Comparison of ENCODE assay signal across 11 mouse cellular contexts in the genomic region with DNA sequence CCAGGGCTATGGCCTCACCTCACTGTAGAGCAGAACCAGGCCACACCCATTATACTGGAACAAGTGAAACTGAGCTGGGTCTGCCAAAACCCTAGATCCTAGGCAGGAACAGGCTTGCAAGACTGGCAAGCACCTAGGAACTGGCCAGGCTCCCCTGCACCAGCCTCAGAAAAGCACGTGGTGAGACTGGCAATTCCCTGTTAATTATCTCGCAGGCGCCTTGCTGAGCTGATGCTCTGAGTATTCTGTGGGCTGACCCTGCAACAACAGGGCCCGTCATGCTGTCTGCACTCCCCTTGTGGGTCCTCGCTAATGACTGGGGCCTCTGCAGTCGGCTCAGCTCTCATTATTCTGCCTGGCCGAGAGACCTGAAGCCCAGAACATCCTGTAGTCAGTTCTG. TPM values are rescaled to one million over a fixed set of nuclear protein-coding genes. Genes with fewer than 3 reads are reported as not detected.
A peak's percentile ranks its signal among the peaks of the same experiment; 100 is the strongest.
DNase-seq lines count a peak whose midpoint lies in the region; ATAC-seq and TF ChIP-seq lines count a peak whose summit lies in the region.
"Had no signal": no experiment of that assay in that cellular context is flagged by ENCODE, and none has a peak within 500 bp of the region (broad histone marks: within the 10 kb centered on the region; RNA-seq: fewer than 3 reads in every experiment).

No protein-coding gene starts in this region.

- peak overlapping the region; percentile 46; the same call in 1 of the 2 replicates for H3K9ac ChIP-seq in hindbrain, embryonic 13.5 days
- no peak overlapping the region for H3K9ac ChIP-seq in hindbrain, embryonic 11.5 days (ENCODE audit: low read depth, low read length)
- H3K9ac ChIP-seq: lung, embryonic 14.5 days had no signal

- WGBS in hindbrain, embryonic 13.5 days = 20% methylated on average over 7 of the region's 7 CpGs
- WGBS in hindbrain, embryonic 11.5 days = 48% methylated on average over 7 of the region's 7 CpGs
- WGBS in forebrain, embryonic 10.5 days = 53% methylated on average over 7 of the region's 7 CpGs

- peaks cover 87% of the 10 kb centered on the region for H3K4me1 ChIP-seq in hindbrain, embryonic 13.5 days (replicated peaks)
- H3K4me1 ChIP-seq in hindbrain, embryonic 11.5 days (replicated peaks; ENCODE audit: control insufficient read depth, insufficient read depth, low read length) = peaks cover 3% of the 10 kb centered on the region; the same call in 1 of the 2 replicates
- H3K4me1 ChIP-seq in forebrain, embryonic 10.5 days = peaks cover 54% of the 10 kb centered on the region

- H3K36me3 ChIP-seq in hindbrain, embryonic 13.5 days = peaks cover 53% of the 10 kb centered on the region
- H3K36me3 ChIP-seq in hindbrain, embryonic 11.5 days (ENCODE audit: control insufficient read depth, insufficient read depth, low read length) = peaks cover 16% of the 10 kb centered on the region
- H3K36me3 ChIP-seq in forebrain, embryonic 10.5 days (replicated peaks) = peaks cover 84% of the 10 kb centered on the region
- H3K36me3 ChIP-seq: G1E had no signal

- peak; percentile 43; the same call in 1 of the 2 replicates for ATAC-seq in hindbrain, embryonic 13.5 days (ENCODE audit: low FRiP score)
- ATAC-seq in hindbrain, embryonic 11.5 days (ENCODE audit: low FRiP score) = no peak

- H3K4me2 ChIP-seq in hindbrain, embryonic 13.5 days = no peak overlapping the region
- no peak overlapping the region for H3K4me2 ChIP-seq in hindbrain, embryonic 11.5 days (replicated peaks; ENCODE audit: low read depth, low read length)
- H3K4me2 ChIP-seq: lung, embryonic 14.5 days had no signal

- no peak for DNase-seq in hindbrain, embryonic 11.5 days (ENCODE audit: low spot score)
- peak; percentile 91 for DNase-seq in brain, embryonic 14.5 days (ENCODE audit: low read depth)
- DNase-seq in forebrain, embryonic 10.5 days (ENCODE audit: extremely low spot score, low spot score) = no peak
- peak; percentile 54 to 72 for DNase-seq in layer of hippocampus, postnatal 14 days (ENCODE audit: low spot score in 2 of 2)
- no peak for DNase-seq in urinary bladder, postnatal 10 days (ENCODE audit: low spot score)
- DNase-seq in adrenal gland, postnatal 25 days = no peak
- no peak for DNase-seq in frontal cortex, postnatal 14 days (ENCODE audit: low spot score in 2 of 2)
- DNase-seq: lung, embryonic 14.5 days had no signal

- no peak overlapping the region for H3K4me3 ChIP-seq in hindbrain, embryonic 13.5 days
- H3K4me3 ChIP-seq in hindbrain, embryonic 11.5 days (ENCODE audit: low read depth, low read length) = no peak overlapping the region
- H3K4me3 ChIP-seq in forebrain, embryonic 10.5 days = no peak overlapping the region
- H3K4me3 ChIP-seq: erythroblast, embryonic 14.5 days had no signal

- no peak for TF ChIP-seq CTCF in brain, embryonic 14.5 days (IDR thresholded peaks at IDR 0.05; ENCODE audit: borderline replicate concordance, extremely low read depth, insufficient read depth, insufficient read length)

- peak overlapping the region; percentile 86 for H3K27ac ChIP-seq in hindbrain, embryonic 13.5 days
- no peak overlapping the region; the same call in 1 of the 2 replicates for H3K27ac ChIP-seq in hindbrain, embryonic 11.5 days (ENCODE audit: low read depth, low read length)
- H3K27ac ChIP-seq in forebrain, embryonic 10.5 days = peak overlapping the region; percentile 54

- no peak for TF ChIP-seq POLR2A in brain, embryonic 14.5 days (IDR thresholded peaks at IDR 0.05; ENCODE audit: borderline replicate concordance, extremely low read depth, insufficient read depth, insufficient read length, poor library complexity, severe bottlenecking)

- H3K9me3 ChIP-seq in hindbrain, embryonic 13.5 days = no peaks in the 10 kb centered on the region
- H3K9me3 ChIP-seq in hindbrain, embryonic 11.5 days (ENCODE audit: control insufficient read depth, low read length) = no peaks in the 10 kb centered on the region
- H3K9me3 ChIP-seq in forebrain, embryonic 10.5 days = no peaks in the 10 kb centered on the region

- H3K27me3 ChIP-seq in hindbrain, embryonic 13.5 days = no peaks in the 10 kb centered on the region
- no peaks in the 10 kb centered on the region for H3K27me3 ChIP-seq in hindbrain, embryonic 11.5 days (ENCODE audit: control insufficient read depth, insufficient read depth, low read length)
- H3K27me3 ChIP-seq in forebrain, embryonic 10.5 days (ENCODE audit: poor library complexity, severe bottlenecking) = no peaks in the 10 kb centered on the region

RNA-seq across cellular contexts. Expression of gene Ppif, which starts 57.7 kb away (rescaled TPM):
- 28.0 and 32.0 TPM in 2 replicates for polyA plus RNA-seq in hindbrain, embryonic 13.5 days (2015; fragmentation: Nextera tagmentation; extraction: Ambion mirVana)
- 32.3 and 33.3 TPM in 2 replicates for polyA plus RNA-seq in hindbrain, embryonic 11.5 days (2014; fragmentation: Nextera tagmentation; extraction: Ambion mirVana)
- polyA plus RNA-seq in brain, embryonic 14.5 days (2012; rRNA removed) = 59.5 and 71.6 TPM in 2 replicates
- polyA plus RNA-seq in forebrain, embryonic 10.5 days (2016; fragmentation: Nextera tagmentation; extraction: Ambion mirVana) = 65.8 and 71.0 TPM in 2 replicates
- total RNA-seq in layer of hippocampus, postnatal 14 days (2021) = 10 to 100 TPM; 27.6 to 27.7 TPM
- total RNA-seq in adrenal gland, postnatal 25 days (2021) = 29.4 and 35.9 TPM in 2 replicates

Comparison
In these comparisons a context has a peak if more than half of its experiments do, and no peak if none do; other contexts are left out.
1. DNase-seq: peak in brain, embryonic 14.5 days (single experiment) and layer of hippocampus, postnatal 14 days (2 of 2); none in hindbrain, embryonic 11.5 days (single experiment), forebrain, embryonic 10.5 days (single experiment), urinary bladder, postnatal 10 days (single experiment), adrenal gland, postnatal 25 days (single experiment) and frontal cortex, postnatal 14 days (0 of 2).